Mouse (Mus musculus): ENCODE results near the gene Fam98c.

Gene Fam98c

DNA sequence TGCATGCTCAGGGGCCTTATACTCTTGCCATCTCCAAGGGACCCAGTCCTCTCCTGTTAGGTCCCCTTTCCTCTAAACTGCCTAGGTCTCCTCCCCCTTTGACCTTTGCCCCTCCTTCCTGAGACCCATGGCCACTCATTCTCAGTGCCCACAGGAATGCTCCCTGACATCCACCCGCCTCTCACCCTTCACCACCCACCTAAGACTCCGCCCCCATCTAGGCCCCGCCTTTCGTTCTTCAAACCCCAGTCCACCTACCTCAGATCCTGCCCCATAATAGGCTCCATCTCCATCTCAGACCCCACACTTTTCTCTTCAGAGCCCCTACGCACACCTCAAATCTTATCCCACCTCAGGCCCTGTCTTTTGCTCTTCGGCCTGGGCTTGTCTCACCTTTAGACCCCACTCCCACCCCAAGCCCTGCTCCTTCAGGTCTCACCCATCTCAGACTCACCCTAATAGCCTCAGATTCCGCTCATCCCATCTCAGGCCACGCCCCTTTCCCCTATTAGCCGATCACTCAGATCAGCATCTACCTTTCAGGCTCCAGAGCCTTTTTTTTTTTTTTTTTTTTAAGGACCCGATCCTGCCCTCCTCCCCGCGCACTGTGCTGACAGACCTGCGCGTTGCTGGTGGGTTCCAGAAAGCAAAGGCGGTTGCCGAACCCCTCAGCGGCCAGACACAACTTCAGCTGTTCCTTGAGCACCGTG lies 37.7 kb downstream of the Fam98c start:
- in situ Hi-C loops (cut with MboI, MseI) = loop anchor here (5.0 kb wide), 1 partner anchor 46 kb away; no protein-coding TSS in a partner anchor

DNA sequence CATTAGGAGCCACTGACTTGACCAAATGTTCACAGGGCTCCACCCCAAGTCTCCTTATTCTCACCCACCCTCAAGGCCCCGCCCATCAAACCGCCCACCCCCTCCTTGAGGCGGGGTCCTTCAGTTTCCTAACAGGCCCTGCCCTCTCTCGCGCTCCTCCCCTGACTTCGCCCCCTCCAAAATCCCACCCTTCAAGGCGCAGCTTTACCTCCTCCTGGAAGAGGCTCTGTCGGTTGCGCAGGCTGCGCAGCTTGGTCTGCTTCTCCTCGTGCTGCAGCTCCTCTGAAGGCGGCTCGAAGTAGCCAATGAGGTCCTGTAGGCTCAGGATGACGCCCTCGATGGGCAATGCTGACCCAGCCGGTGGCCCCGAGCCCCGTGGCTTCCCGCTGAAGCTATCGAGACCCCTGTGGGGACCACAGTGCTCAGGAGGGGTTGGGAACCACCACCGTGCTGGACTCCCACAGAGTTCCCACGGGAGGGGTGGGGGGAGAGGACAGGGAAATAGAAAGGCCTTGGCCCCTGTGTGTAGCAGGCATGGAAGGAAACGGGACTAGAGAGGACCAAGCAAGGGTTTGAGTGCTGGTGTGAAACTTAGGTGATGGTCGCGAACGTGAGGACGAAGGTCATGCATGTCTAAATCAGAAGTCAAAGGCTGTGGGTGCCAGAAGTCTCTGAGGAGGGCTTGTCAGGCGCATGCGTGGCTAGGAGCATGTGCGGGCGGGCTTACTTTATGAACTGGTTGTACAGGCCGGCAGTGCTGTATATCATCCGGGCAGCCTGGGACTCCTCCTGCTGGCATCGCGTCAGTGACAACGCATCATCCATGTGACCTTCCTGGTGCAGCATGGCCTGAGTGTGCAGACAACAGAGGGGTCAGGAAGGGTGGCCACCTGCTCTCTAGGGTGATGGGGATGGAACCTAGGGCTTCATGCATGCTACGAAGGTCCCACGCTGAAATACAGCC lies 46.8 kb downstream of the Fam98c start:
- in situ Hi-C loops (cut with MboI, MseI) = no loop called here

All from T-helper 2 cell (primary cell).